Mouse (Mus musculus) CH12.LX (cell line): ENCODE measurements at regions not wholly inside any gene's neighbourhood (a gene's known extent, or its start where the extent isn't known, plus 50 kb on each side); places are given as distances from the start of the nearest gene placed in this dataset.

Experiments used
- CTCF ChIP-seq, 2 experiments: IDR thresholded peaks in 1 of 2; conservative IDR thresholded peaks in 1 of 2; 2 replicates each; pipeline ENCODE4 v1.5.1; 2011 to 2012; ENCODE audit warnings: low read depth in 2 of 2, low read length in 2 of 2, improper control_type of control experiment in 1 of 2, inconsistent platforms in 1 of 2, mild to moderate bottlenecking in 1 of 2, moderate library complexity in 1 of 2
- E2F4 ChIP-seq: IDR thresholded peaks from 2 replicates; pipeline ENCODE4 v1.6.1; 2011; ENCODE audit warnings: low read depth, low read length, improper control_type of control experiment; ENCODE audit not compliant: insufficient replicate concordance
- MAFK ChIP-seq: IDR thresholded peaks from 2 replicates; pipeline ENCODE4 v1.6.1; 2011; ENCODE audit warnings: low read length, improper control_type of control experiment; ENCODE audit not compliant: insufficient replicate concordance
- MYC ChIP-seq: IDR thresholded peaks from 2 replicates; pipeline ENCODE4 v1.6.1; 2011; ENCODE audit warnings: low read depth, mild to moderate bottlenecking, improper control_type of control experiment, low read length
- USF1 ChIP-seq: IDR thresholded peaks from 2 replicates; pipeline ENCODE4 v1.6.1; 2014; ENCODE audit warnings: low read depth, mild to moderate bottlenecking, inconsistent platforms, low read length, improper control_type of control experiment
- ZC3H11A ChIP-seq: IDR thresholded peaks from 2 replicates; pipeline ENCODE4 v1.6.1; 2012; ENCODE audit warnings: low read depth, mild to moderate bottlenecking, inconsistent platforms, low read length, improper control_type of control experiment
- ZNF384 ChIP-seq: IDR thresholded peaks from 2 replicates; pipeline ENCODE4 v1.6.1; 2012; ENCODE audit warnings: low read depth, low read length, improper control_type of control experiment, inconsistent platforms

DNA sequence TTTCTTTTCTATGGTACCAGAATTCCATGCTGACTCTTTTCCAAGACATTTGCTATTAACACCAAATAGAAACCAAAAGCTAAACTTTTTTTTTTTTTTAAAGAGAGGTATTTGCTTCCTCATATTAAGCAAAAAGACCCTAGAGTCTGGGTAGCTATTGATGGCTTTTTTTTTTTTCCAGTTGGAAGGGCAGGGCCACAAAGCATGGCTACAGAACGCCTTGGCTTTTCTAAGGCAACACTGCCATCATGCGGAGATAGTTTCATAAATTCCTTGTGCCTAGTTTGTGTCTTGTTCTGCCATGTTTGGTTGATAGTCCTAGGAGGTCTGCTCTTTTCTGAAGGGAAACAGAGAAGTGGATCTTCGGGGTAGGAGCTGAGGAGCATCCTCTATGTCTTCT is 121.4 kb upstream of the Olfr1324 start:
- no peak for TF ChIP-seq USF1
- peak; percentile 99 for TF ChIP-seq ZNF384
- peak in 1 of 2 experiments; percentile 70; a peak in 2 of 4 replicates for TF ChIP-seq CTCF (conservative IDR thresholded peaks at IDR 0.05 in 1 of 2, IDR thresholded peaks at IDR 0.05 in 1 of 2; ENCODE audit: low read depth in 2 of 2, low read length in 2 of 2)
- TF ChIP-seq MYC = 0 out of 2 replicates have a peak, but pooled peaks have one; percentile 23
- no peak for TF ChIP-seq ZC3H11A
- TF ChIP-seq E2F4 = no peak
- TF ChIP-seq MAFK = no peak
